Mouse (Mus musculus): ENCODE data around the gene Ttf2. TPM values are rescaled to one million over a fixed set of nuclear protein-coding genes. Genes with fewer than 3 reads are reported as not detected.

Gene Ttf2
- 18.2 and 21.0 TPM in 2 replicates for polyA plus RNA-seq (2012; rRNA removed)

DNA sequence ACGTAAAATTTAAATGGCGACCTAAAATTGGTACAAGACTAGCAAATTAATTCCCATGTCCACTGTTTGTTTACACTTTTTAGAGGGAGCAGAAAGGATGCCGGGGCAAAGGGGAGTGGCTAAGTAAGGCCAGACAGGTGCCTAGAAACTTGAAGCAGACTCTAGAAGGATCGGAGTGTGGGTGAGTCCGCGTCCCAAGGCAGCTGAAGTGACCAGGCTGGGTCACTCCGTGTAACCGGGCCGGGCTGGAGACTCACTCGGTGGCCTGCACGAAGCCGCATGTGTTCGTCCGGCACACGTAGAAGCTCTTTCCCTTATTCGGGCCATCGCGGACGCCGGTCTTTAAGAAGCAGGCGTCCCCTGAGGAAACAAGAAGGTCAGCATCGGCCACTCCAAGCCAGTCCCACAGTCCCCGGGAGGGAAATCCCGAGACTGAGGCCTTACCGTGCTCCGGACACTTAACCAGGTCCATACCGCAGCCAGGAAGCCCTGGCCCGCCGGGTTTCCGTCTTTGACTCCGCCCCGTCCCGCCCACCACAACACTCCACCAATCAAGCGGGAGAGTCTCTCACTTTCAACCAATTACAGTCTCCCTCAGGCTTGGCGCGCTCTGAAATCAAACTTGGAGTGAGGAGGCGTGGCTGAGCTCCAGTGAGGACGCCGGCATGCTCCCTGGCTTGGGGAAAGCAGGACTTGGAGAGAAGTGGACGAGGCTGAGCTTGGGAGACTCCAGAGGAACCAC is at the start of gene Ttf2:
TSS of gene Ttf2 (minus strand) at position 488 of the 742 bp plus-strand sequence.

GRCm38 (mm10) chr3:100921825-100922505 is 47.5 kb downstream of the Ttf2 start, which contains the start of gene Trim45:
Gene Trim45 (plus strand): TSS chr3:100922202.

Other genes starting within 250 kb of the Ttf2 start
- gene Vtcn1, start 144.2 kb downstream of the Ttf2 start, polyA plus RNA-seq (2012; rRNA removed) = 0.05 and 0.07 TPM in 2 replicates
- 9.5 and 12.0 TPM in 2 replicates for gene Trim45, start 47.5 kb downstream of the Ttf2 start, polyA plus RNA-seq (2012; rRNA removed)
- 0.10 and 0.13 TPM in 2 replicates for gene Cd101, start 59.9 kb upstream of the Ttf2 start, polyA plus RNA-seq (2012; rRNA removed)
- 16.4 and 22.7 TPM in 2 replicates for gene Ptgfrn, start 140.6 kb upstream of the Ttf2 start, polyA plus RNA-seq (2012; rRNA removed)

All from central nervous system, embryonic 11.5 days (tissue).